Mouse (Mus musculus): ENCODE results near the gene Hebp1. TPM values are rescaled to one million over a fixed set of nuclear protein-coding genes. Genes with fewer than 3 reads are reported as not detected.

Hebp1 gene
- polyA plus RNA-seq, 1 experiment from 2014 or later: 7.5 TPM

GRCm38 (mm10) chr6:135158509-135158908, 39.3 kb downstream of the Hebp1 start:
- 59% methylated on average over 4 of the region's 4 CpGs for WGBS
- H3K27ac ChIP-seq: no peak overlapping the region

GRCm38 (mm10) chr6:135157496-135157895, 40.3 kb downstream of the Hebp1 start:
- H3K36me3 ChIP-seq: no peaks in the 10 kb centered on the region
- no peaks in the 10 kb centered on the region for H3K4me1 ChIP-seq
- WGBS: 75% methylated on average over 4 of the region's 4 CpGs
- no peak overlapping the region for H3K9ac ChIP-seq
- no peak for ATAC-seq (ENCODE audit: insufficient number of reproducible peaks, insufficient read depth, low FRiP score, low TSS enrichment, low read depth)
- H3K4me3 ChIP-seq: no peak overlapping the region
- no peaks in the 10 kb centered on the region for H3K9me3 ChIP-seq
- H3K27me3 ChIP-seq: no peaks in the 10 kb centered on the region
- H3K4me2 ChIP-seq: no peak overlapping the region
- H3K27ac ChIP-seq: no peak overlapping the region

More at GRCm38 (mm10) chr6:135158509-135158908, 39.3 kb downstream of the Hebp1 start:
- Histone ChIP-seq H3K27me3 (no peaks in the 10 kb centered on the region), H3K4me1 (peaks cover 7% of the 10 kb centered on the region), H3K4me2 (no peak overlapping the region), H3K36me3 (no peaks in the 10 kb centered on the region), H3K9ac (no peak overlapping the region), H3K9me3 (no peaks in the 10 kb centered on the region), H3K4me3 (no peak overlapping the region)
- ATAC-seq (ENCODE audit: insufficient number of reproducible peaks, insufficient read depth, low FRiP score, low TSS enrichment, low read depth): no peak

- Histone ChIP-seq H3K4me1 (no peaks in the 10 kb centered on the region), H3K4me2 (no peak overlapping the region), H3K27me3 (no peaks in the 10 kb centered on the region), H3K4me3 (no peak overlapping the region), H3K27ac (no peak overlapping the region), H3K9ac (no peak overlapping the region), H3K36me3 (no peaks in the 10 kb centered on the region), H3K9me3 (no peaks in the 10 kb centered on the region)
- WGBS: 78% methylated on average over 8 of the region's 8 CpGs
- ATAC-seq (ENCODE audit: insufficient number of reproducible peaks, insufficient read depth, low FRiP score, low TSS enrichment, low read depth): no peak
These were observed 41.2 kb downstream of the Hebp1 start for GRCm38 (mm10) chr6:135156597-135156996.

- H3K27me3 ChIP-seq: no peaks in the 10 kb centered on the region
- WGBS: 82% methylated on average over 5 of the region's 5 CpGs
- H3K9me3 ChIP-seq: no peaks in the 10 kb centered on the region
- ATAC-seq (ENCODE audit: insufficient number of reproducible peaks, insufficient read depth, low FRiP score, low TSS enrichment, low read depth): no peak
- no peak overlapping the region for H3K4me3 ChIP-seq
- no peak overlapping the region for H3K27ac ChIP-seq
- no peak overlapping the region for H3K9ac ChIP-seq
- H3K36me3 ChIP-seq: no peaks in the 10 kb centered on the region
- H3K4me1 ChIP-seq: peaks cover 7% of the 10 kb centered on the region; the same call in 1 of the 2 replicates
- no peak overlapping the region for H3K4me2 ChIP-seq
These were observed 44.1 kb downstream of the Hebp1 start for GRCm38 (mm10) chr6:135153719-135154118.

GRCm38 (mm10) chr6:135150311-135150710, 47.5 kb downstream of the Hebp1 start:
- no peak for ATAC-seq (ENCODE audit: insufficient number of reproducible peaks, insufficient read depth, low FRiP score, low TSS enrichment, low read depth)
- H3K36me3 ChIP-seq: no peaks in the 10 kb centered on the region
- WGBS: 36% methylated on average over 5 of the region's 5 CpGs

GRCm38 (mm10) chr6:135149722-135150121, 48.1 kb downstream of the Hebp1 start:
- Histone ChIP-seq H3K36me3 (no peaks in the 10 kb centered on the region), H3K4me2 (no peak overlapping the region), H3K9me3 (no peaks in the 10 kb centered on the region), H3K27me3 (no peaks in the 10 kb centered on the region), H3K4me3 (no peak overlapping the region), H3K4me1 (peaks cover 7% of the 10 kb centered on the region; the same call in 1 of the 2 replicates), H3K9ac (no peak overlapping the region), H3K27ac (no peak overlapping the region)
- no peak for ATAC-seq (ENCODE audit: insufficient number of reproducible peaks, insufficient read depth, low FRiP score, low TSS enrichment, low read depth)
- WGBS: 76% methylated on average over 4 of the region's 4 CpGs

More at GRCm38 (mm10) chr6:135150311-135150710, 47.5 kb downstream of the Hebp1 start:
- Histone ChIP-seq H3K27ac (no peak overlapping the region), H3K4me1 (peaks cover 7% of the 10 kb centered on the region; the same call in 1 of the 2 replicates), H3K9ac (no peak overlapping the region), H3K4me2 (no peak overlapping the region), H3K4me3 (no peak overlapping the region), H3K27me3 (no peaks in the 10 kb centered on the region), H3K9me3 (no peaks in the 10 kb centered on the region)

- no peak overlapping the region for H3K27ac ChIP-seq
- no peak overlapping the region for H3K4me2 ChIP-seq
- peaks cover 7% of the 10 kb centered on the region; the same call in 1 of the 2 replicates for H3K4me1 ChIP-seq
- H3K27me3 ChIP-seq: no peaks in the 10 kb centered on the region
- H3K36me3 ChIP-seq: no peaks in the 10 kb centered on the region
- no peak overlapping the region for H3K9ac ChIP-seq
- no peaks in the 10 kb centered on the region for H3K9me3 ChIP-seq
- H3K4me3 ChIP-seq: no peak overlapping the region
- ATAC-seq (ENCODE audit: insufficient number of reproducible peaks, insufficient read depth, low FRiP score, low TSS enrichment, low read depth): no peak
- 74% methylated on average over 4 of the region's 4 CpGs for WGBS
These were observed 48.6 kb downstream of the Hebp1 start for GRCm38 (mm10) chr6:135149175-135149574.

GRCm38 (mm10) chr6:135148506-135148905, 49.3 kb downstream of the Hebp1 start:
- Histone ChIP-seq H3K4me1 (peaks cover 7% of the 10 kb centered on the region; the same call in 1 of the 2 replicates), H3K36me3 (no peaks in the 10 kb centered on the region), H3K27ac (no peak overlapping the region), H3K9me3 (no peaks in the 10 kb centered on the region), H3K27me3 (no peaks in the 10 kb centered on the region), H3K4me3 (no peak overlapping the region), H3K4me2 (no peak overlapping the region), H3K9ac (no peak overlapping the region)
- 33% methylated on average over 1 of the region's 1 CpGs for WGBS
- no peak for ATAC-seq (ENCODE audit: insufficient number of reproducible peaks, insufficient read depth, low FRiP score, low TSS enrichment, low read depth)

- Histone ChIP-seq H3K4me3 (no peak overlapping the region), H3K4me2 (no peak overlapping the region), H3K9me3 (no peaks in the 10 kb centered on the region), H3K27me3 (no peaks in the 10 kb centered on the region), H3K27ac (no peak overlapping the region), H3K36me3 (no peaks in the 10 kb centered on the region), H3K9ac (no peak overlapping the region), H3K4me1 (peaks cover 12% of the 10 kb centered on the region; the same call in 1 of the 2 replicates)
- 86% methylated on average over 5 of the region's 5 CpGs for WGBS
- ATAC-seq (ENCODE audit: insufficient number of reproducible peaks, insufficient read depth, low FRiP score, low TSS enrichment, low read depth): no peak
These were observed 51.8 kb downstream of the Hebp1 start for GRCm38 (mm10) chr6:135145976-135146375.

GRCm38 (mm10) chr6:135144516-135144915, 53.3 kb downstream of the Hebp1 start:
- no peak for ATAC-seq (ENCODE audit: insufficient number of reproducible peaks, insufficient read depth, low FRiP score, low TSS enrichment, low read depth)
- H3K9ac ChIP-seq: no peak overlapping the region
- H3K4me1 ChIP-seq: peaks cover 11% of the 10 kb centered on the region; the same call in 1 of the 2 replicates
- H3K9me3 ChIP-seq: no peaks in the 10 kb centered on the region
- 7% methylated on average over 3 of the region's 3 CpGs for WGBS
- H3K4me3 ChIP-seq: no peak overlapping the region
- no peak overlapping the region for H3K4me2 ChIP-seq
- no peak overlapping the region for H3K27ac ChIP-seq
- no peaks in the 10 kb centered on the region for H3K27me3 ChIP-seq
- H3K36me3 ChIP-seq: no peaks in the 10 kb centered on the region

- Histone ChIP-seq H3K27me3 (no peaks in the 10 kb centered on the region), H3K4me2 (no peak overlapping the region)
- WGBS: 91% methylated on average over 5 of the region's 5 CpGs
These were observed 54.7 kb downstream of the Hebp1 start for GRCm38 (mm10) chr6:135143151-135143550.

GRCm38 (mm10) chr6:135141451-135142147, 56.2 kb downstream of the Hebp1 start:
- H3K4me3 ChIP-seq: no peak overlapping the region
- no peaks in the 10 kb centered on the region for H3K36me3 ChIP-seq
- peaks cover 11% of the 10 kb centered on the region for H3K4me1 ChIP-seq
- 62% methylated on average over 16 of the region's 16 CpGs for WGBS
- no peak overlapping the region for H3K4me2 ChIP-seq
- H3K27me3 ChIP-seq: no peaks in the 10 kb centered on the region
- ATAC-seq (ENCODE audit: insufficient number of reproducible peaks, insufficient read depth, low FRiP score, low TSS enrichment, low read depth): no peak
- no peak overlapping the region for H3K9ac ChIP-seq
- H3K27ac ChIP-seq: no peak overlapping the region
- no peaks in the 10 kb centered on the region for H3K9me3 ChIP-seq

More at GRCm38 (mm10) chr6:135143151-135143550, 54.7 kb downstream of the Hebp1 start:
- H3K9me3 ChIP-seq: no peaks in the 10 kb centered on the region
- no peak overlapping the region for H3K27ac ChIP-seq
- 0 out of 2 replicates have a peak, but pooled peaks cover 6% of the 10 kb centered on the region for H3K4me1 ChIP-seq
- no peak overlapping the region for H3K9ac ChIP-seq
- H3K4me3 ChIP-seq: no peak overlapping the region
- no peak for ATAC-seq (ENCODE audit: insufficient number of reproducible peaks, insufficient read depth, low FRiP score, low TSS enrichment, low read depth)
- no peaks in the 10 kb centered on the region for H3K36me3 ChIP-seq
